Mouse (Mus musculus) stomach, embryonic 15.5 days (tissue): ENCODE measurements at regions not wholly inside any gene's neighbourhood (a gene's known extent, or its start where the extent isn't known, plus 50 kb on each side); places are given as distances from the start of the nearest gene placed in this dataset.

Source experiments
- ATAC-seq: fragments of 200-750 bp; cut with Nextera tagmentation; 2 replicates; pipeline ENCODE4 v1.8.0; 2017; ENCODE audit warnings: low read depth, moderate number of reproducible peaks, moderate TSS enrichment; ENCODE audit not compliant: insufficient read depth, low FRiP score
- H3K27ac ChIP-seq: fragments of 300-500 bp; sonication (generic); 2 replicates; pipeline ENCODE4 v1.5.1; 2015; ENCODE audit warnings: mild to moderate bottlenecking, inconsistent platforms
- H3K27me3 ChIP-seq: fragments of 300-500 bp; sonication (generic); replicated peaks from 2 replicates; pipeline ENCODE4 v1.6.1; 2015; ENCODE audit warnings: inconsistent platforms
- H3K36me3 ChIP-seq: fragments of 300-500 bp; sonication (generic); 2 replicates; pipeline ENCODE4 v1.6.1; 2015; ENCODE audit warnings: inconsistent platforms
- H3K4me1 ChIP-seq: fragments of 300-500 bp; sonication (generic); 2 replicates; pipeline ENCODE4 v1.6.1; 2015; ENCODE audit warnings: inconsistent platforms
- H3K4me2 ChIP-seq: fragments of 300-500 bp; sonication (generic); 2 replicates; pipeline ENCODE4 v1.6.1; 2015; ENCODE audit warnings: mild to moderate bottlenecking, inconsistent platforms
- H3K4me3 ChIP-seq: fragments of 300-500 bp; sonication (generic); replicated peaks from 2 replicates; pipeline ENCODE4 v1.5.1; 2015; ENCODE audit warnings: inconsistent platforms
- H3K9ac ChIP-seq: fragments of 300-500 bp; sonication (generic); 2 replicates; pipeline ENCODE4 v1.6.1; 2015; ENCODE audit warnings: inconsistent platforms
- H3K9me3 ChIP-seq: fragments of 300-500 bp; sonication (generic); 2 replicates; pipeline ENCODE4 v1.6.1; 2016; ENCODE audit warnings: inconsistent platforms
- WGBS: fragments of 180-500 bp; shearing (Covaris S2); methylation state at CpG from one replicate; pipeline ENCODE4 v1.1.7; 2015; 5-methylcytosine and 5-hydroxymethylcytosine counted together

DNA sequence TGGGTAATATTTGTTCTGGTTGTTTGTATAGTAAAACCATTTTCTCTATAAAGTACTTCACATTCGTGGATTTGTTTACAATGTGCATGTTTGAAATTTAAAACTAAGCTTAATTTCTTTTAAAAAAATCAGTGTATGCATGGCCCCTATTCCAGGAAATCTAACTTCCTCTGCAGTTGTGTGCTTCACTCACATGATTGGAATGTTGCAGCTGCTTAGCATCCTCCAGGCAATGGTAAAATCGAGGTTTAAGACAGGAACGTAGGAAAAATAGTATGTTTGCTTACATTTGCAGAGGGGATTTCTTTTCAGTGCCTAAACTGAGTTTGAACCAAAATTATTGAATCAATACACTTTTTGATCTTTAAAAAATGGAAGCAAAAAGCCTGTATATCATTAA is 217.5 kb downstream of the Ptprc start:
- H3K4me1 ChIP-seq = no peaks in the 10 kb centered on the region
- H3K9ac ChIP-seq = no peak overlapping the region
- no peaks in the 10 kb centered on the region for H3K9me3 ChIP-seq
- H3K4me3 ChIP-seq = no peak overlapping the region
- H3K36me3 ChIP-seq = peaks cover 8% of the 10 kb centered on the region; the same call in 1 of the 2 replicates
- ATAC-seq = no peak
- WGBS = 38% methylated on average over 3 of the region's 3 CpGs
- no peak overlapping the region for H3K27ac ChIP-seq
- no peak overlapping the region for H3K4me2 ChIP-seq
- no peaks in the 10 kb centered on the region for H3K27me3 ChIP-seq

DNA sequence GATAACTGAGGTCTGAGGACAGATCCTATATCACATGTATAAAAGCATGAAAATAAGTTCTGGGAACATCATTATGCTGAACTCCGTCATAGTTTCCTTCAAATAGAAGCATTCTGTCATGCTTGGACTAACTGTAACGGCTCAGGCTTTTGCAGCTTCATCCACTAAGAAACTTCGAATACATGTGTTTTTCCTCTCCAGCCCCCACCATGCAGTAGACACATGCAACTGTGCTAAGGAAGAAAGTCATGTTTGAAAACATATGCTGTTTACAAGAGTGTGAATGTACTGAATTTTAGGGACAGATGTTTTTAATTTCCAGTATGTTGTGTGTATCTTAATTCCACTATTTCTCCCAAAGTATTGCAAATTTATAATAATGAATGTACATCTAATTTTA is 219.5 kb downstream of the Ptprc start:
- Histone ChIP-seq H3K27ac (no peak overlapping the region), H3K4me1 (no peaks in the 10 kb centered on the region), H3K36me3 (0 out of 2 replicates have a peak, but pooled peaks cover 3% of the 10 kb centered on the region), H3K9me3 (no peaks in the 10 kb centered on the region), H3K27me3 (no peaks in the 10 kb centered on the region), H3K4me3 (no peak overlapping the region), H3K9ac (no peak overlapping the region), H3K4me2 (no peak overlapping the region)
- WGBS = 64% methylated on average over 3 of the region's 3 CpGs
- ATAC-seq = no peak

- H3K9me3 ChIP-seq = no peaks in the 10 kb centered on the region
- no peak overlapping the region for H3K9ac ChIP-seq
- no peaks in the 10 kb centered on the region for H3K4me1 ChIP-seq
- H3K36me3 ChIP-seq = 0 out of 2 replicates have a peak, but pooled peaks cover 2% of the 10 kb centered on the region
- no peak overlapping the region for H3K4me2 ChIP-seq
- no peak overlapping the region for H3K4me3 ChIP-seq
- no peak overlapping the region for H3K27ac ChIP-seq
- 84% methylated on average over 2 of the region's 2 CpGs for WGBS
- ATAC-seq = no peak
- H3K27me3 ChIP-seq = no peaks in the 10 kb centered on the region
Measured at GRCm38 (mm10) chr1:137955139-137955538, 220.4 kb downstream of the Ptprc start.

DNA sequence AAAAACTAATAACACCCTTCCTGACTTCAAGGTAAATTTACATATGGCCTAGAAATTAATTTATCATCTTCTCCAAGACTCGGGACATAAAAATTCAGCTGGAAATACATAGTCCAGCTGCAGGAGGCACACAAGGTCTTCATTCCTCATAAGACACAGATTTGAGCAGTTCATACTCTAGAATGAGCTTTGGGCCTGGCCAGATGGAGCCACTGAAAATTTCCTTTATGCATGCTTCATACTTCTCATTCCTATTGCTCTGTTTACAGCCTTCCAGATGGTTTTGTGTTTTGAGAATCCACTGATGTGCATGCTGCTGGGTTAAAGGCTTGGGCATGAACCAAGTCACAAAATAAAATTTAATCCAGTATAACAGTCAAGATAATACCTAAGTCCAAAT is 222.1 kb downstream of the Ptprc start:
- WGBS = 53% methylated on average over 1 of the region's 1 CpGs
- Histone ChIP-seq H3K36me3 (0 out of 2 replicates have a peak, but pooled peaks cover 2% of the 10 kb centered on the region), H3K27me3 (no peaks in the 10 kb centered on the region), H3K9ac (no peak overlapping the region), H3K9me3 (no peaks in the 10 kb centered on the region), H3K27ac (no peak overlapping the region), H3K4me2 (no peak overlapping the region), H3K4me3 (no peak overlapping the region), H3K4me1 (no peaks in the 10 kb centered on the region)
- ATAC-seq = no peak

DNA sequence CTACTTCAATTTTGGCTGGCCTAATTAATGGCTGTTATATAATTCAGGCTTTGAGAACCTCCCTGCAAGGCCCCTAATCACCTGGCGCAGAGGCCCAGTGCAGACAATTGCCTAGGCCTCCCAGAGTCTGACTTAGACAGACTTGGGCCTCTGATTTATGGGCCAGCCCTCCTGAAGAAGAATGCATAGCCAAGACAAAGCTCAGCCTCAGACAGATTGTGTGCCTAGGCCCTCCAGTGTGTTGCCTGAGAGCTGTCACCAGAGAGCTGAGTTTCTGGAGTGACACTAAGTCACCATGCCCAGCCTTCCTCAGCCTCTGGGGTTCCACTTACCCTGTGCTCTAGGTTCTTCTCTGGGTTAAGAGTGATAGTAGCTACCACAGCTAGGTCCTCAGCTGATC is 222.7 kb downstream of the Ptprc start:
- WGBS = 86% methylated on average over 1 of the region's 1 CpGs
- Histone ChIP-seq H3K27me3 (no peaks in the 10 kb centered on the region), H3K27ac (no peak overlapping the region), H3K36me3 (0 out of 2 replicates have a peak, but pooled peaks cover 2% of the 10 kb centered on the region), H3K4me3 (no peak overlapping the region), H3K9me3 (no peaks in the 10 kb centered on the region), H3K4me1 (no peaks in the 10 kb centered on the region), H3K4me2 (no peak overlapping the region), H3K9ac (no peak overlapping the region)
- ATAC-seq = no peak

- no peaks in the 10 kb centered on the region for H3K4me1 ChIP-seq
- WGBS = 64% methylated on average over 1 of the region's 1 CpGs
- ATAC-seq = no peak
- no peak overlapping the region for H3K9ac ChIP-seq
- no peak overlapping the region for H3K4me2 ChIP-seq
- H3K4me3 ChIP-seq = no peak overlapping the region
- 0 out of 2 replicates have a peak, but pooled peaks cover 2% of the 10 kb centered on the region for H3K36me3 ChIP-seq
- no peaks in the 10 kb centered on the region for H3K27me3 ChIP-seq
- H3K27ac ChIP-seq = no peak overlapping the region
- no peaks in the 10 kb centered on the region for H3K9me3 ChIP-seq
Measured at GRCm38 (mm10) chr1:137947900-137948299, 227.6 kb downstream of the Ptprc start.

GRCm38 (mm10) chr1:137941776-137942522 is 233.6 kb downstream of the Ptprc start:
- Histone ChIP-seq H3K9me3 (no peaks in the 10 kb centered on the region), H3K4me1 (no peaks in the 10 kb centered on the region), H3K27me3 (no peaks in the 10 kb centered on the region), H3K27ac (no peak overlapping the region; the same call in 1 of the 2 replicates), H3K36me3 (no peaks in the 10 kb centered on the region), H3K4me3 (no peak overlapping the region), H3K4me2 (no peak overlapping the region), H3K9ac (no peak overlapping the region)
- WGBS = 67% methylated on average over 11 of the region's 11 CpGs
- ATAC-seq = no peak

- ATAC-seq = no peak
- H3K36me3 ChIP-seq = no peaks in the 10 kb centered on the region; the same call in 1 of the 2 replicates
- H3K4me1 ChIP-seq = no peaks in the 10 kb centered on the region; the same call in 1 of the 2 replicates
- no peak overlapping the region for H3K4me3 ChIP-seq
- no peak overlapping the region for H3K4me2 ChIP-seq
- 51% methylated on average over 4 of the region's 4 CpGs for WGBS
- no peak overlapping the region for H3K9ac ChIP-seq
- no peaks in the 10 kb centered on the region for H3K9me3 ChIP-seq
- H3K27me3 ChIP-seq = no peaks in the 10 kb centered on the region
- 0 out of 2 replicates have a peak overlapping the region, but pooled peaks have one; percentile 41 for H3K27ac ChIP-seq
Measured at GRCm38 (mm10) chr1:137935746-137936145, 239.8 kb downstream of the Ptprc start.

DNA sequence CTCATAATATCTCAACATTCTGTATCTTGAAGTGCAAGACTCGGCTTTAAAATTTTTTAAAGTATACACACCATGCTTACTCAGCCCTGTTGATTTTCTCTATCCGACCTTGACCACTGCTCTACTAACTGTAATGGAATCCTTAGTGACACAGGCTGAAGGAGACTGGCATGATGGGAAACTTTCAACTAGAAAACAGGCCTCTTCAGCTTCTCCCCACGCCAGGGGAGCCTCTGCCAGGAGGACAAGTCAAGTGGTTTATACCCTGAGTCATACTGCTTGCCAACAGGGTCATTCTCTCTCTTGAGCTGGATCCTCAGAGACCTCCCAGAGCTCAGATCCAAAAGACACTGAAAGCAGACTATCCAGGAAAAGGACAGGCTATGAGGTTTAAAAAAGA is 245.7 kb downstream of the Ptprc start:
- H3K4me1 ChIP-seq = peaks cover 8% of the 10 kb centered on the region
- no peak overlapping the region for H3K27ac ChIP-seq
- no peak overlapping the region for H3K4me3 ChIP-seq
- no peak for ATAC-seq
- no peak overlapping the region for H3K9ac ChIP-seq
- H3K36me3 ChIP-seq = no peaks in the 10 kb centered on the region; the same call in 1 of the 2 replicates
- no peaks in the 10 kb centered on the region for H3K27me3 ChIP-seq
- 79% methylated on average over 3 of the region's 3 CpGs for WGBS
- no peaks in the 10 kb centered on the region for H3K9me3 ChIP-seq
- no peak overlapping the region for H3K4me2 ChIP-seq

DNA sequence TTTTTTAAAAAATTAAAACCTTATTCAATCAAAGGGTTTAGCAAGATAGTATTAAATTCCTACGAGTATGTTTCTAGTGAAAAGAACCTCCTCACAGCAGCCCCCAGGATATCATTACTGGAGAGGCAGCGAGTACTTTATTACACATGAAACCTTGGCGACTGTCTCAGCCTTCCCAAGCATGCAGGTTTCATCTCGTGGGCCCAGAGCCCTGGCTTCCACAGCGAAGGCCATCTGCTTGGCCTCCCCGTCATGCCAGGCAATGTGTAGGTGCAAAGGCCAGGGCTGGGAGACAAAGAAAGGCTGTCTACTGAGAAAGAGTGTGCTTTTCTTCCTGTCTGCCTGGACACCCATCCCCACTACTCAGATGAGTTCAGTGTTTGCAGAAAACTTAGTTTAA is 247.0 kb downstream of the Ptprc start:
- ATAC-seq = no peak
- 43% methylated on average over 6 of the region's 6 CpGs for WGBS
- Histone ChIP-seq H3K4me2 (peak overlapping the region; percentile 31; the same call in 1 of the 2 replicates), H3K9ac (no peak overlapping the region), H3K27me3 (no peaks in the 10 kb centered on the region), H3K4me1 (peaks cover 8% of the 10 kb centered on the region), H3K27ac (peak overlapping the region; percentile 79), H3K9me3 (no peaks in the 10 kb centered on the region), H3K4me3 (no peak overlapping the region), H3K36me3 (no peaks in the 10 kb centered on the region)

GRCm38 (mm10) chr1:137927953-137928352 is 247.6 kb downstream of the Ptprc start:
- Histone ChIP-seq H3K27ac (peak overlapping the region; percentile 79), H3K4me2 (peak overlapping the region; percentile 31), H3K36me3 (no peaks in the 10 kb centered on the region), H3K27me3 (no peaks in the 10 kb centered on the region), H3K4me1 (peaks cover 8% of the 10 kb centered on the region), H3K4me3 (no peak overlapping the region; the same call in 1 of the 2 replicates), H3K9ac (no peak overlapping the region), H3K9me3 (no peaks in the 10 kb centered on the region)
- peak; percentile 88 for ATAC-seq
- WGBS = 20% methylated on average over 11 of the region's 11 CpGs

GRCm38 (mm10) chr1:137926326-137926725 is 249.2 kb downstream of the Ptprc start:
- H3K4me3 ChIP-seq = no peak overlapping the region
- no peaks in the 10 kb centered on the region for H3K9me3 ChIP-seq
- no peak overlapping the region for H3K27ac ChIP-seq
- no peak overlapping the region for H3K9ac ChIP-seq
- no peaks in the 10 kb centered on the region for H3K36me3 ChIP-seq
- H3K4me2 ChIP-seq = no peak overlapping the region
- 53% methylated on average over 4 of the region's 4 CpGs for WGBS
- no peaks in the 10 kb centered on the region for H3K27me3 ChIP-seq
- H3K4me1 ChIP-seq = peaks cover 11% of the 10 kb centered on the region
- no peak for ATAC-seq
